Mouse (Mus musculus): ENCODE results near the gene Tnrc6a.

Gene Tnrc6a

GRCm38 (mm10) chr7:123124735-123125181 is 1.1 kb downstream of the Tnrc6a start:
- peak; percentile 80 for DNase-seq (ENCODE audit: low spot score)

- no peak for DNase-seq (ENCODE audit: low spot score)
Measured at GRCm38 (mm10) chr7:123126056-123126455, 2.4 kb downstream of the Tnrc6a start.

GRCm38 (mm10) chr7:123127301-123127700 is 3.6 kb downstream of the Tnrc6a start:
- no peak for DNase-seq (ENCODE audit: low spot score)

- DNase-seq (ENCODE audit: low spot score), result no peak
Measured at GRCm38 (mm10) chr7:123127981-123128380, 4.3 kb downstream of the Tnrc6a start.

- no peak for DNase-seq (ENCODE audit: low spot score)
Measured at GRCm38 (mm10) chr7:123129061-123129460, 5.4 kb downstream of the Tnrc6a start.

- no peak for DNase-seq (ENCODE audit: low spot score)
Measured at GRCm38 (mm10) chr7:123130198-123130597, 6.5 kb downstream of the Tnrc6a start.

GRCm38 (mm10) chr7:123132401-123132800 is 8.7 kb downstream of the Tnrc6a start:
- no peak for DNase-seq (ENCODE audit: low spot score)

GRCm38 (mm10) chr7:123134876-123135275 is 11.2 kb downstream of the Tnrc6a start:
- no peak for DNase-seq (ENCODE audit: low spot score)

GRCm38 (mm10) chr7:123135655-123136054 is 12.0 kb downstream of the Tnrc6a start:
- DNase-seq (ENCODE audit: low spot score), result no peak

GRCm38 (mm10) chr7:123138001-123138400 is 14.3 kb downstream of the Tnrc6a start:
- DNase-seq (ENCODE audit: low spot score), result no peak

GRCm38 (mm10) chr7:123146141-123146846 is 22.6 kb downstream of the Tnrc6a start:
- no peak for DNase-seq (ENCODE audit: low spot score)

GRCm38 (mm10) chr7:123147787-123148186 is 24.1 kb downstream of the Tnrc6a start:
- no peak for DNase-seq (ENCODE audit: low spot score)

- no peak for DNase-seq (ENCODE audit: low spot score)
Measured at GRCm38 (mm10) chr7:123148935-123149334, 25.2 kb downstream of the Tnrc6a start.

- DNase-seq (ENCODE audit: low spot score), result no peak
Measured at GRCm38 (mm10) chr7:123162346-123162745, 38.7 kb downstream of the Tnrc6a start.

GRCm38 (mm10) chr7:123167436-123167835 is 43.8 kb downstream of the Tnrc6a start:
- DNase-seq (ENCODE audit: low spot score), result no peak

- peak; percentile 62 for DNase-seq (ENCODE audit: low spot score)
Measured at GRCm38 (mm10) chr7:123169618-123170017, 45.9 kb downstream of the Tnrc6a start.

- no peak for DNase-seq (ENCODE audit: low spot score)
Measured at GRCm38 (mm10) chr7:123172101-123172500, 48.4 kb downstream of the Tnrc6a start.

- no peak for DNase-seq (ENCODE audit: low spot score)
Measured at GRCm38 (mm10) chr7:123177215-123177614, 53.5 kb downstream of the Tnrc6a start.

GRCm38 (mm10) chr7:123181787-123182701 is 58.4 kb downstream of the Tnrc6a start:
- no peak for DNase-seq (ENCODE audit: low spot score)

GRCm38 (mm10) chr7:123184891-123185290 is 61.2 kb downstream of the Tnrc6a start:
- no peak for DNase-seq (ENCODE audit: low spot score)

GRCm38 (mm10) chr7:123186463-123186862 is 62.8 kb downstream of the Tnrc6a start:
- DNase-seq (ENCODE audit: low spot score), result no peak

GRCm38 (mm10) chr7:123187246-123187645 is 63.6 kb downstream of the Tnrc6a start:
- DNase-seq (ENCODE audit: low spot score), result no peak

GRCm38 (mm10) chr7:123188462-123188861 is 64.8 kb downstream of the Tnrc6a start:
- no peak for DNase-seq (ENCODE audit: low spot score)

All from testis, postnatal 14 days (tissue).